Mouse (Mus musculus) liver (tissue): ENCODE measurements at regions not wholly inside any gene's neighbourhood (a gene's known extent, or its start where the extent isn't known, plus 50 kb on each side); places are given as distances from the start of the nearest gene placed in this dataset.

Experiments
- DNase-seq: peaks from one replicate; pipeline ENCODE4 v3.0.0-alpha.2; 2020; ENCODE audit warnings: mixed read lengths

GRCm38 (mm10) chr17:84017891-84018290, 169.9 kb downstream of the Zfp36l2 start:
- no peak for DNase-seq

- DNase-seq: no peak
Observed at GRCm38 (mm10) chr17:84014287-84015039, 166.7 kb upstream of the Haao start.

GRCm38 (mm10) chr17:84010492-84011060, 162.8 kb upstream of the Haao start:
- no peak for DNase-seq

- DNase-seq: no peak
Observed at GRCm38 (mm10) chr17:84009966-84010365, 162.2 kb upstream of the Haao start.

DNA sequence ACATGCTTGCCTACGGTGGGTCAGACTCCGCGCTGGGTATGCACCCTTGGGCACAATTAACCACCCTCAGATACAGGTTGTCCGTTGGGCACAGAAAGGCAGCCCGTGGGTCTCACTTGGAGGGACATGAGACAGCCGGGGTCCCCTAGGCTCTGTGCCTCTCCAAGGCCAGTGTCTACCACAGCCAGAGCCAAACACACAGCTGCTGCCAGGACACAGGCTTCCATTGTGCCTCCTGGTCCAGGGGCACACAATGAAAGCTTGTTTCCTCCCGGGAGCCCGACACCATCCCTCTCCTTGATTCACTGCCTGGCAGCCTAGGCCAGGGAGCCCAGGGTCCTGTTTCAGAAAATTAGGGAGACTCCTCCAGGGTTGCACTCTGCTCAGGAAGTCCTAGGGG, 161.4 kb upstream of the Haao start:
- DNase-seq: no peak

GRCm38 (mm10) chr17:84008682-84009052, 160.9 kb upstream of the Haao start:
- DNase-seq: no peak

GRCm38 (mm10) chr17:84008035-84008681, 160.4 kb upstream of the Haao start:
- DNase-seq: no peak

DNA sequence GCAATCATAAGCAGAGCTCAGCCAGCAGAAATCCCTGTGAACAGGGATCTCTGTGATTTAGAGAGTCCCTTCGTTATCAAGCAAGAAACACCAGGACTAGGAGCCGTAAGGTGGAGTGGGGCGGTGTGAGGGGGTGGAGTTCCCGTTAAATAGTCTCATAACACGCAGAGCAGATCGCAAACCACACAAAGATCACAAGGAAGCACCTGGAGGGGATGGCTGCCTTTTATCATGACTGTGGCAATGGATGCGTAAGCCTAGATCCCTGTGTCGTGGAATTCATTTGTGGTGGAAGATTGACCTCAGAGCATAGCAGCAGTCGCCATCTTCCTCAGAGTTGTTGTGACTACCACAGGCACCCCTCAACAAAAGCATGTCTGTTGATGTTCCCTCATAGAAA, 159.0 kb upstream of the Haao start:
- no peak for DNase-seq

DNA sequence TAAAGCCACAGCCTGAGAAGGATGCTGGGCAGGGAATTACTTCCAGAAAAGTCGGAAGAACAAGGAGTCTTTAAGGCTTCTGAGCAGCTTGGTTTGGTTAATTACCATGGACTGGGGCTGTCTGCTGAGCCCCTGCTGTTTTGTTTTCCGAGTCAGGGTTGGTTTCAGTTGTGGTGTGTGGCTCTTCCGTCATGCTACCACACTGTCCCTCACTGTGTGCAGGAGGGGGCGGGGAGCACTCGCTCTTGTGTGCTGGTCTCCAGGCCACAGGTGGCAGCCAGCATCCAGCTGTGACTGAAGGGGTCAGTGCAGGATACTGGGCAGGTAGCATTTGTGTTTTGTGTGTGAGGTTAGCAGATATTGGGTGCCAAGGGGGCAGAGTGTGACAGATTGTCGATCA, 156.5 kb upstream of the Haao start:
- no peak for DNase-seq

DNA sequence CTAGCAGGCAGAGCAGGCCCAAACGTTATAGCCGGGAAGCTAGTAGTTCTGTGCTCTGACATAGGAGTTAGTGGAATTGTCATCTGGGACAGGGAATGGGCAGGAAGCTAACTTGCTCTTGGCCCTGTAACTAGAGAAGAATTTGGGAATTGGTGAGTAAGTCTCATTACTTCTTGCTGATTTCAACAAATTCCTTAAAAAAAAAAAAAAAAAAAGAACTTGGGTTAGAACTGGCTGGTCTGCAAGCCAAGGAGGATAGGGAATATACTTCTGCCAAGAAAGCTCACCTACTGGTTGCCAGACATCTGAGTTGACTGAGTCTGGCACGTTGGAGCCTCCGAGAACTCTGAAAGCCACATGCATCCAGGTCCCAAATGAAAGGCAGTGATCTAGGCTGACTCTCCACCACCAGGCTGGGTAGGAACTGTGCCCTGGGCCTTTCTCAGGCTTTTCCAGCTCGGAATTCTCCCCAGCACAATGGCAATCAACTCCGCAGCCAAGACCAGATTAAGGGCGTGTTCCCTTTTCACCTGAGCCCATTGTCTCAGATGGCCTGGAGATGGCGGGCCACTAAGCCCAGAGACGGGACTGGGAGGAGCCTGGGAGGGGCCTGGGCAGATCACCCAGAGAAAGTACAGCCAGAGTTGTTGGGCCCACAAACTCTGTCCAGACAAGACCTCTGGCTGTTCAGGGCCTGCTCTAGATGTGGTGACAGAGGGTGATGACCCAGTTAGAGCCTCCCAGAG, 155.9 kb upstream of the Haao start:
- DNase-seq: no peak

GRCm38 (mm10) chr17:84002939-84003338, 155.2 kb upstream of the Haao start:
- no peak for DNase-seq

DNA sequence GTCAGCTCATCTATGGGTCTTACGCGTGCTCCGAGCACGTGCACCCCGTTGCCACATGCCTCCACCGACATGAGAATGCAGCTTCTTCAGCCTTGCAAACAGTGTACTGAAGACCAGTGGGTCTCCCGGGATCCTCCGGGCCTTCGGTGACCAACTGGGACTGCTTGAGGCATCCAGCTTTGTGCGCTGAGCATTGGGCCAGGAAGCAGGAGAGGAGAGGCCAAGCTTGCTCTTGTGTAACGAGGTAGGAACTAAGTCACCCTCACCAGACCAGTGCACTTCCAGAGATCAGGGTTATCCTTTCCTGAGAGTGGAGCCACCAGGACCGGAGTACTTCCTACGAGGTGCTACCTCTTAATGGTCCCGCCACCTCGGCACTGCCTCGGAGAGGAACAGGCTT, 154.6 kb upstream of the Haao start:
- DNase-seq: no peak

DNA sequence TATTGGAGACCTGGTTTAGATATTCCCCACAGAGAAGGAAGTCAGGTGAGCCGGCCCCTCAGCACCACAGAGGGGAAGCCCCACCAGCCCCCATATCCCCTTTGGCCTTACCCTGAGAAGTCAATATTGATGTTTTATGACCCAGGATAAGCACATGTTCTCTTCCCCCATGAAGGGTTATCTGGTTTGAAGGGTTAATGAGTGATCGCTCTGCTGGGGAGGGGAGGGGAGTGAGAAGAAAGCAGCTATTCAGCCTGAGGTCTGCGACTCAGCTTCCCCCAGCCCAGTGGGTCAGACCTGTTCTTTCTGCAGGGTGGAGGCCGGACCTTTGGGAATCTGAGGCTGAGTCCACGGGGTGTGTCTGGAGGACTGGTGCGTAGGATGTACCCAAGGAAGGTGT, 152.4 kb upstream of the Haao start:
- DNase-seq: no peak

DNA sequence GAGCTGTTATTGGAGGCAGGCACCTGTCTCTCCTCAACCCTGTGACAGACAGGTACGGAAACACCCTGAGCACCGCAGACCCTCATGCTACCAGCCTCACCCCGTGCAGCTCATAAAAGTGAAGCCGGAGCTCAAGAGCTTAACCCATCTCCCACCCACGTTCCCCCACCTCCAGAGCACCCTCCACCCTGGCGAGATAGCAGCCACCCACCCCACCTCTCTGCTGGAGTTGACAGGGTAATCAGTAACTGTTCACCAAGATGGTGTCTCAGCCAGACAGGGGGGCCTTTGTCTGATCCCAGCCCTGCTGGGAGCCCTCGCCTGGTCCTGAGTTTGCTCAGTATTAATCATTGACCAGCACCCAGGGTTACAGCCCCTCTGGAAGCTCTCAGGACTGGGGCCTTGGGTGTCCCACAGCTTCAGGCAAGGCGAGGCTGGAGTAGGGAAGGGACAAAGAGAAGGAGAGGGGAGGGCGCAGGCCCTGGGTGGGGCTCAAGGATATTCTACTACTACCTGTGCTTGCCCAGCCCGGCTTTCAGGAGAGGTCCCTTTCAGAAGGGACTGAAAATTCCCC, 151.3 kb upstream of the Haao start:
- DNase-seq: peak; percentile 56

DNA sequence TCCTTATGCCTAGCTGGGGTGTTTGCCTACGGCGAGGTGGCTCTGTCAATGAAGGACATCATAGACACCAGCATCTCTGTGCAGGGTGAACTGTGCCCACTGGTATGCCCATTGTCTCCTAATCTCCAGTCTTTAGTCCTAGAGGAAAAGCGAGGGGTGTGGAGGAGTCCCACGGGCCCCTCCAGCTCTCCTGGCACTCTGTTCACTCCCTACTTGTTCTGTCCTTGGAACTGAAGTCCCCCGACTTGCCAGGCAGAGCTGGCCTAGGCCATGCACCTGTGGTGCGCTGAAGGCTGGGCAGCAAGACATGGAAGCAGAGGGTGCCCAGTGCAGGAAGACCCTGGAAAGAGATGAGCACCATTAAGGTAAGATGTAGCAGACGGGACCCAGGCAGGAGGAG, 150.6 kb upstream of the Haao start:
- DNase-seq: no peak

- peak; percentile 72 for DNase-seq
Observed at GRCm38 (mm10) chr17:83997778-83998177, 150.0 kb upstream of the Haao start.

- no peak for DNase-seq
Observed at GRCm38 (mm10) chr17:83993028-83993427, 145.3 kb upstream of the Haao start.

DNA sequence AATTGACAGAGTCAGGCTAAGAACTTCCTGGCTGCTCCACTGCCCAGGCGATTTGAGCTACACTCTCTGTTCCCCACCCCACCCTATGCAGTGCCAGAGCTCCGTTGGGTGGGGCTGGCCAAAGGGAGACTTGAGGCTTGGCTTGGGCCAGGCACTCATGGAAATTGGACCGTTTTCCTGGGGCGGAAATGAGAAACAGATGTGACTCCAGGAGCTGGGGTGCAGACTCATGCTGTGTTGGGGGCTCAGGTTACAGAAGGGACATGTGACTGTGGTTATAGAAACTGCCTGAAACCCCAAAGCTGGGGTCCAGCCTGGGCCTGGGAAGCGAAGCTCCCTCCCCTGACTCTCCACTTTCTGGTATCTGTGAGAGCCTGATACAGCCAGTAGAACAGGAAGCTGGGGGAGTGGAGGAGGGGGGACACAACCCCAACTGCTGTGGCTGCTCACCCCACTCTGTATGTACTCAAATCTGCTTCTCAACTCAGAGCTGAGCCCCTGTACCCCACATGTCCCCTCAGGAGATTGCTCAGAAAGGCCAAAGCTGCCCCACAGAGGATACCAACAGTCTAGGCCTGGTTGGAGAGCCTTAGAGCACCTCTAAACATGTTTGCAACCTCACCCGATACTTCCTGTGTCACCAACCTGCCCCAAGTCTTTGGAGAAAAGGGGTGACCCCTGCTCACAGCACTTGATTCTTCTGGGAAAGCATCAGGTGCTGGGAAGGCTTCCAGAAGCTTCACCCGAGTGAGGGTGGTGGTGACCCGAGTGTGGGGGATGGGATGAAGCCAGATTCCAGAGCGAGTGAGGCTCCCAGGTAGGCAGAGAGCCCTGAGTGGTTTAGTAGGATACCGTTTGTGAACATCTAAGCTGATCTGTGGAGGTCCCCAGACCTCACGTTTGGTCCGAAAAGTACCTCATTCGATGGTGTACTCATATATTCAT, 142.9 kb upstream of the Haao start:
- peak; percentile 59 for DNase-seq

GRCm38 (mm10) chr17:83988897-83989296, 141.1 kb upstream of the Haao start:
- no peak for DNase-seq

DNA sequence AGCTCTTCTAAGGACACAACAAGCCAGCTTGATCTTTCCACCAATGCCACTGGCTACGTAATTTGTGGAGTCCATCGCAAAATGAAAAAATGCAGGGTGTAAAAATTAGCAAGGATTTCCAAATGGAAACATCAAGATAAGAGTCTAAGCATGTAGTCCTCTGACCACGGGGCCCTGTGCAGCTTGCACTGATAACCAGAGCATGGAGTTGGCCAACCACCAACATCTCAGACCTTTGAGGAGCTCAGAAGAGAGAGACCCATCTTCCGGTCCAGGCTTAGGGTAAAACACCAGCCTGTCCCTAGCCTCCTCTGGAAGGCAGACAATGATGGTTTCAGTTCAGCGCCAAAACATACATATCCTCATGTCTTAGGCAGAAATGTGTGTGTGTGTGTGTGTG, 140.4 kb upstream of the Haao start:
- DNase-seq: no peak

DNA sequence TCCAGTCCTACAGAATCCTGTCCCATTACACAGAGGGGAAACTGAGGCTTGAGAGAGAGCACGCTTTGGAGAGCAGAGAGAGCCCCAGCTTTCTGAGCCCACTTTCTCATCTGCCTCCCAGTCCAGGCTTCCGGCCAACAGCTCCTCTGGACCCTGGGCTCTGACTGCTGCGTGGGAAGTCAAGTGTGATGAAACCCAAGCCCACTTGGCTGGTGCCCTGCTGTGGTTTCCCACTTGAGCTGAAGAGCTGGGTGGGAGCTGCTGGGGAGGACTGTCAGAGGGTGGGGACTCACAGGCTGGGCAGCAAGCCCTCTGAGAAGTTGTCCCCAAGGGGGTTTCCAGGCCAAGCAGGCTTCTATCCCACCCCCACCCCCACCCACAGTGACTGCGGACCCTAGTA, 139.9 kb upstream of the Haao start:
- no peak for DNase-seq

- no peak for DNase-seq
Observed at GRCm38 (mm10) chr17:83985916-83986578, 138.3 kb upstream of the Haao start.
